Mouse (Mus musculus): ENCODE data around the gene Apol7c. TPM values are rescaled to one million over a fixed set of nuclear protein-coding genes. Genes with fewer than 3 reads are reported as not detected.
"Not testable (repeated sequence)": the region's sequence is repeated elsewhere in the genome, so short reads cannot be mapped to it uniquely, and the experiment has no call there.

Gene Apol7c
- not detected in 2 replicates for total RNA-seq (2014; fragmentation: Nextera tagmentation)
- not detected in 2 replicates for total RNA-seq (2017)

DNA sequence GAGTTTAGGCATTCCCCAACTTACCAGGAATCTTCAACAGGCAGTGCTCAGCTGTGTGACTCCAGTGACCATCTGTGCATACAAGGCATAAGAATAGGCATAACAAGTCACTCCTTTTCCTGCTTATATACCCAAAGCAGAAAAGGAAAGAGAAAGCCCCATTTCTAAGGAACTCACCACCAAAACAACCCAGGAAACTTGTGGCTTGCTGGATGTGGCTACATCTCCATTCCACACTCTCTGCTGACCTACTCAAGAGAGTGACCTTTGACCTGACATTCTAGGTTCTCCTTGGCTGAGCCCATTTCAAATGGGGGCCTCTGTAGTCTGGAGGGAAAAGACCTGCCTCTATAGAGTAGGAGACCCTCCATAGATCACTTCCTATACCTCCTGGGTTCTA lies at the start of gene Apol7c:
Gene Apol7c (minus strand): TSS at position 101 of the 400 bp plus-strand sequence.
- no peak for ATAC-seq (replicated peaks; ENCODE audit: low FRiP score, low TSS enrichment, poor library complexity, severe bottlenecking)

DNA sequence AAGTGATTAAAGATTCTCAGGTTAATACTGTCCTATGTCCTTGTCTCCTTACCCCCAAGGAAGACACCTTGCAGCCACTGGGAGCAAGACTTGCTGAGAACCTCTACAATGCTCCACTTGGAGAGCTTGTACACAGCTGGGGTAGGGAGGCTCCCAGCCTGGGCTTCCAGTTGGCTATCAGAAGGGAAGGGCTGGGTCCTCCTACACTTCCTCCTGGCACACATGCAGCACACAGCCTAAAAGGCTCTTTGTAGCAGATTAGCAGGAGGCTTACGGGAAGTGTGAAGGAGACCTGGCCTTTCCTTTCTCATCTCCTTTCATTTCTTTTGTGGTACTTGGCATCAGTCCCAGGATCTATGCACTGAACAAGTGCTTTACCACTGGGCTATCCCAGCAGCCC lies 48.6 kb upstream of the Apol7c start:
- no peak for ATAC-seq (replicated peaks; ENCODE audit: low FRiP score, low TSS enrichment, poor library complexity, severe bottlenecking)

DNA sequence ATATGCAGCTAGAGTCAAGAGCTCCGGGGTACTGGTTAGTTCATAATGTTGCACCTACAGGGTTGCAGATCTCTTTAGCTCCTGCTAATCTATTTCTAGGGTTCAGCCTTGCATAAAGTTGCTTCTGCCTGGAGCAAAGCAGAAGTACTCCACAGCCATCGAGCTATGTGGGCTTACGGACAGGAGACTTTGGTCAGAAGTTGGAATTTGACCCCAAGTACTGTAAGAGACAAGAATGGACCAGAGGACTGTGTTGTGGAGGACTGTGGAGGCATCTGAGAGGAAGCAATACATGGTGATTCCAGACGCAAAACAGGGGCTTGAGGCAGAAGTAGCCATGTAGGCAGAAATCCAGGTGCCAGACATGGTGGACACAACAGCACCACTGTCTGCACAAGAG lies 46.2 kb upstream of the Apol7c start:
- no peak for ATAC-seq (replicated peaks; ENCODE audit: low FRiP score, low TSS enrichment, poor library complexity, severe bottlenecking)

DNA sequence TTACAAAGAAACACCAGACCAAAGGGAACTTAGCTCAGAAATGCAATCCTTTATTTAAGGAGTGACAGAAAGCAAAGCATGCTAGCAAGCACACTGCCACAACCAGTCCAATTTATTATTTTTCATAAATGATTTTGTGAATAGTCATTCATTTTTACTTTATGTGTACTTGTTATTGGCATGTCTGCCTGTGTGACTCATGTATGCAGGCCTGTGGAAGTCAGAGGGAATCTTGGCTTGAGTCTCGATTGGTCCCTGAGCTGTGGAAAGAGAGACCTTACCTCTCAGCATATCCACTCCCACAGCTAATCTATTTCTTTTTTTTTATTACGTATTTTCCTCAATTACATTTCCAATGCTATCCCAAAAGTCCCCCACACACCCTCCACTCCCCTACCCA lies 45.7 kb upstream of the Apol7c start:
- ATAC-seq (replicated peaks; ENCODE audit: low FRiP score, low TSS enrichment, poor library complexity, severe bottlenecking), result no peak

DNA sequence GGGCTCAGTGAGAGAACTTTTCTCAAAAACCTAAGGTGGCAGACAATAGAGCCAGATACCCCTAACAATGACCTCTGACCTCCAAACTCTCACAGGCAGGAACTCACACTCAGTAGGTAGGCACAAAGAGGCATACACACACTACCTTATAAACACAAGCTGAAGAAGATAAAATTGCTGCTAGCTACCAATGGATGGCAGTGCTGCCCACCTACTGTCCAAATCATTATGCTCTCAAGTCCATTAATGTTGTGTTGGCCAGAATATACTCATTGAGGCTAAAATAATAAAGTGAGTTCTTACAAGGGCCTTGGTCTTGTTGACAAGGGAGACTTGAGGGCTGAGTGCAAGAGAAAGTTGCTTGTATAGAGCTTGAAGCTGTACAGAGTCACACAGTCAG lies 30.1 kb upstream of the Apol7c start:
- no peak for ATAC-seq (replicated peaks; ENCODE audit: low FRiP score, low TSS enrichment, poor library complexity, severe bottlenecking)

DNA sequence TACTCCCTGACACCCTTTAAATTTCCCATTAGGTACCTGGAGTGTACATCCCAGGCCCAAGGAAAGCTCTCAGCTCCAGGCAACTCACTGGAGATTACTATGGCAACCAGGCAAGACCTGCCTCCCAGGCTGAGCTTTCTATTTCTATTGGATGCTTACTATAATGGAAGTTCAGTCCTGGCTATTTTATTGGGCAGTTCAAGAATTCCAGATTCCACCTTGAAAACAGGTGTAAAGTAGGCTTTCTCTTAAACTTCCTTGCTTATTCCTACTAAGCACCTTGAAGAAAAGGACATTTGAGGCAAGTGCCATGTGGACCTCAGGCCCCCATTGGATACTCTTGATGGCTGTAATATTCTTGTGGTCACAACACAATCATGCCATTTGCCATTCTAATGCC lies 28.7 kb upstream of the Apol7c start, which contains the start of gene 1700025B11Rik:
Gene 1700025B11Rik (minus strand): TSS at position 101 of the 400 bp plus-strand sequence.
- ATAC-seq (replicated peaks; ENCODE audit: low FRiP score, low TSS enrichment, poor library complexity, severe bottlenecking), result no peak

DNA sequence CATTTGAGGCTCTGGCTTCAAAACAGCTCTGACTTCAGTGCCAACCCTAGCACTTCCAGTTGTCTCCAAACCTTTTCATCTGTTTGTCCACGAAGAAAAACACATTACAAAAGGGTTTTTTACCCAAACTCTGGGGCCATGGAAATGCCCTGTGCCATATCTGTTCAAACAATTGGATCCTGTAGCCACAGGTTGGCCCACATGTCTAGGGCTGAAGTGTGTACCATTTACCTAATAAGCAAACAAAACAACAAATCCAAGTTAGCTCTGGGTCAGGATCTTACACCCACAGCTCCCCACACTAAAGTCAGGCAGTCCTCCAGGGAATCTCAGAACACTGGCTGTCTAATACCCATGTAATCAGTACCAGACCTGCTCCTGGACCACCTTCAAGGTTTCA lies 6.1 kb upstream of the Apol7c start:
- not testable (repeated sequence) for ATAC-seq (replicated peaks; ENCODE audit: low FRiP score, low TSS enrichment, poor library complexity, severe bottlenecking)

DNA sequence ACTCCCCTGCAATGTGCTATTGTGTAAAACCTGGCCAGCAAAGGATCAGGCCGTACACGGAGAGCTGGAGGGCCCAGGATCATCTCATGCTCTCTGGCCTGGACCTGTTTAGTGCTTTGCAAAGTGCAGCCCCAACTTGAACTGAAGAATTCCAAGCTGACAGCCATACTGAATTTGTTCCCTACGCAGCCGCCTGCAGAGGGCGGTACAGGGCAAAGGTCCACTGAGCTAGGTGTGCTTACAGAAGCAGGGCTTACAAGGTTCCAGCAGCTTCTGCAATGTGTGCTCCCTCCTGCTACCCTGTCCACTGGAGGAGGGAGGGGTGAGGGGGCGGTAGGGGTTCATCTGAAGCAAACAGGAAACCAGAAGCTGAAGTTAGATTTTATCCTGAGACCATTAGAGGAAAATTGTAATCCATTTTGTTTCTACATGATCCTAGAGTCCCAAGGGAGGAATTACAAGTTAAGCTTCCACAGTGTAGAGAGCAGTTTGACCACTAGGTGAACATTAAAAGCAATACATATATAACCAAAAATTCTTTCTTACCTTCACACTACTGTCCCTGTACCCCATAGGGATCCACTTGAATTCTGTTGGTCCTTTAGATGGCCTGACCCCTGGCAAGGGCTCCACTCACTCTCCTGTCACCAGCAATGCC lies 9.8 kb downstream of the Apol7c start:
- 0 out of 2 replicates have a peak, but pooled peaks have one; percentile 46 for ATAC-seq (replicated peaks; ENCODE audit: low FRiP score, low TSS enrichment, poor library complexity, severe bottlenecking)

DNA sequence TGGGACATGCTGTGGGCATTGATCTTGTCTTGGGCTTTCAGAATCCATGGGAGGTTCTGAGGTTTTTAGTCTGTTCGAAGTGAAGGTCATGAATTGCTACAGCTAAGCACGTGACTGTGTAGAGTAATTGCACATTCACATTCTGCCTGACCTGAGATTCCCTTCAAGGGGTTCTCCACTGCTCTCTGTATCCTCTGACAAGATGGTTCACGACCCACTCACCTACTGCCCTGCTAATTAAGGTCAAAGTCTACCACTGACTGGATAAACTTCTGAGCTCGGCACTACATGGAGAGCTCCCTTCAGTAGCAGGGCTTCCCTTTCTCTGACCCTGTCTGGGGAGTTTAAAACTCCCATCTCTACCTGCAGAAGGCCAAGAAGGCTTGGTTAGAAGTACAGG lies 12.5 kb downstream of the Apol7c start:
- ATAC-seq (replicated peaks; ENCODE audit: low FRiP score, low TSS enrichment, poor library complexity, severe bottlenecking), result not testable (repeated sequence)

DNA sequence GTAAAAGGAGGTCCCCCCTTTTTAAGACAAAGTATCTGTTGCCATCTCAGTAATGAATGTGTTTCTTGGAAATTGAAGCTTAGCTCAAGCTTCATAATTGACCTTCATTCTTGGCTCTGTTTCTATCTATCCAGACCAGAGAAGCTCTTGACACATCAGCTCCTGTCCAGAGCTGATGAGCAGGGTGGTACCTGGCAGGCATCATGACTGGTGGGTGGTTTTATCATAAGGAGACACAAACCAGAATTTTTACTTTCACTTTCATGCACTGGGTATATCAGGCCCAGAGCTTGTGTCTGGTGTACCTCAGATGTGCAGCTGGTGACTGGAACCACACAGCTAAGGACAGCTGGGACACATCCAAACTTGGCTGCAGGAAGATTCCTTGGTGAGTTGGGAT lies 25.1 kb downstream of the Apol7c start, which contains the start of gene Apol11a:
Gene Apol11a (plus strand): TSS at position 306 of the 400 bp plus-strand sequence.
- peak; percentile 52; the same call in 1 of the 2 replicates for ATAC-seq (replicated peaks; ENCODE audit: low FRiP score, low TSS enrichment, poor library complexity, severe bottlenecking)

DNA sequence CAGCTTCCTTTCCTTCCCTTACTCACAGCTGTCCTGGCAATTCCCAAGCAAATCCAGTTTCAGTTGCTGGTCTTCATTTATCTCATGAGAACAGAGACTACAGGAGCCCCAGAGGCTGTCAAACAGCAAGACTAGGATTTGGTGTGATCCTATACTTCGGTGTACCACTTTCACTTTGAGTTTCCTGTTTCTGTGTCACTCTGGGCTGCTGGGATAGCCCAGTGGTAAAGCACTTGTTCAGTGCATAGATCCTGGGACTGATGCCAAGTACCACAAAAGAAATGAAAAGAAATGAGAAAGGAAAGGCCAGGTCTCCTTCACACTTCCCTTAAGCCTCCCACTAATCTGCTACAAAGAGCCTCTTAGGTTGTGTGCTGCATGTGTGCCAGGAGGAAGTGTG lies 38.4 kb downstream of the Apol7c start:
- ATAC-seq (replicated peaks; ENCODE audit: low FRiP score, low TSS enrichment, poor library complexity, severe bottlenecking), result not testable (repeated sequence)

DNA sequence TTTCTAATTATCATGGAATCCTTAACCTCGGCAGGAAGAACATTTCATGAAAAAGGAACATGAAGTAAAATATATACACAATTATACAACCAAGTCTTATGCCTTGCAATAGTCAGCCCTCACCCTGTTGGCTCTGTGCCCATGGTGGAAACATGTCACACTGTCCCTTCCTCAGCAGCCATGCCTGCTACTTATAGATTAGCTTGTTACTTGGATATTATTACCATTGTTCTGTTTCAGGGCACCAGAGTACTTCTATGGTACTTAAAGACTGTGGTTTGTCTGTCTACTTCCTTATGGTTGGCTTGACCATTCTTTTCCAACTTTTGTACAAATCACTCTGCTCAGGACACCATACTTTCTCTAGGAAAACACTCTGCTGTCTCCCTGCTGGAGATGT lies 39.9 kb downstream of the Apol7c start:
- not testable (repeated sequence) for ATAC-seq (replicated peaks; ENCODE audit: low FRiP score, low TSS enrichment, poor library complexity, severe bottlenecking)

DNA sequence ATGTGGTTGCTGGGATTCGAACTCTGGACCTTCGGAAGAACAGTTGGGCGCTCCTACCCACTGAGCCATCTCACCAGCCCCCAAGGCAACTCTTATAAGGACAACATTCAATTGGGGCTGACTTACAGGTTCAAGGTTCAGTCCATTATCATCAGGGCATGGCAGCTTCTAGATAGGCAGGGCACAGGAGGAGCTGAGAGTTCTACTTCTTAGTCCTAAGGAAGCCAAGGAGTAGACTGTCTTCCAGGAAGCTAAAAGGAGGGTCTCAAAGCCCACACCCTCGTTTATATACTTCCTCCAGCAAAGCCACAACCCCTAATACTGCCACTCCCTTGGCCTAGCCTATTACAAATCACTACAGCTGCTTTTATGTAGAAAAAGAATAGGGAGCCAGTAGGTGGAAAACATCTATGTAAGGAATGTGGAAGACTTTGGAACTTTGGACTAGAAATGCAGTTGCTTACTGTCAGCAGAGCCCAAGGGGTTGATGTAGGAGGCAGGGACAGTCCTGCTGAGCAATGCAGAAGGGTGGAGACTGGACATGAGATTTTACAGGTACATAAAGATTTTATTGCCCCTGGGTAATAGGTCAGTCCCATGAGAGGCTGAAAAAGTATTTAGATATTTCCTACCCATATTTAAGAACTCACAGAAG lies 50.8 kb downstream of the Apol7c start:
- ATAC-seq (replicated peaks; ENCODE audit: low FRiP score, low TSS enrichment, poor library complexity, severe bottlenecking), result no peak

DNA sequence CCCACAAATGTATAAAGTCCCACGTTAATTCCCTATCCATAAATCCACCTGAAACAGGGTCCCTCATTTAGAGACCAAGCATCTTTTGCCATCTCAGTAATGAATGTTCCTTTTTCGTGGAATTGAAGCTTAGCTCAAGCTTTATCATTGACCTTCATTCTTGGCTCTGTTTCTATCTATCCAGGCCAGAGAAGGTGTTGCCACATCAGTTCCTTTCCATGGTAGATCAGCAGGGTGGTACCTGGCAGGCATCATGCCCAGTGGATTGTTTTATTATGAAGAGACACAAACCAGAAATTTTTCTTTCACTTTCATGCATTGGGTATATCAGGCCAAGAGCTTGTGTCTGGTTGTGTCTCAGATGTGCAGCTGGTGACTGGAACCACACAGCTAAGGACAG lies 56.4 kb downstream of the Apol7c start, which contains the start of gene Apol10a:
Gene Apol10a (plus strand): TSS at position 355 of the 400 bp plus-strand sequence.
- not testable (repeated sequence) for ATAC-seq (replicated peaks; ENCODE audit: low FRiP score, low TSS enrichment, poor library complexity, severe bottlenecking)

Other genes starting within 250 kb of the Apol7c start
- gene Rbfox2, start 226.3 kb downstream of the Apol7c start, total RNA-seq (2014; fragmentation: Nextera tagmentation), result 0.37 and 1.8 TPM in 2 replicates
- 0.28 and 1.4 TPM in 2 replicates for gene Rbfox2, start 226.3 kb downstream of the Apol7c start, total RNA-seq (2017)
- not detected in 2 replicates for gene Apol7a, start 134.2 kb downstream of the Apol7c start, total RNA-seq (2014; fragmentation: Nextera tagmentation)
- gene Apol7a, start 134.2 kb downstream of the Apol7c start, total RNA-seq (2017), result not detected in 2 replicates
- gene Apol9a, start 122.2 kb downstream of the Apol7c start, total RNA-seq (2014; fragmentation: Nextera tagmentation), result not detected in 2 replicates
- 0.99 TPM in 1 of 2 replicates, not detected in the other for gene Apol9a, start 122.2 kb downstream of the Apol7c start, total RNA-seq (2017)
- gene Apol7b, start 85.8 kb downstream of the Apol7c start, total RNA-seq (2014; fragmentation: Nextera tagmentation), result 2.3 TPM in 1 of 2 replicates, not detected in the other
- not detected in 2 replicates for gene Apol7b, start 85.8 kb downstream of the Apol7c start, total RNA-seq (2017)
- gene Apol10a, start 56.3 kb downstream of the Apol7c start, total RNA-seq (2014; fragmentation: Nextera tagmentation), result not detected in 2 replicates
- gene Apol10a, start 56.3 kb downstream of the Apol7c start, total RNA-seq (2017), result not detected in 2 replicates
- gene Apol11a, start 25.0 kb downstream of the Apol7c start, total RNA-seq (2014; fragmentation: Nextera tagmentation), result not detected in 2 replicates
- gene Apol11a, start 25.0 kb downstream of the Apol7c start, total RNA-seq (2017), result not detected in 2 replicates
- not detected in 2 replicates for gene 1700025B11Rik, start 28.6 kb upstream of the Apol7c start, total RNA-seq (2014; fragmentation: Nextera tagmentation)
- gene 1700025B11Rik, start 28.6 kb upstream of the Apol7c start, total RNA-seq (2017), result not detected in 2 replicates
- not detected in 2 replicates for gene Apol10b, start 62.8 kb upstream of the Apol7c start, total RNA-seq (2014; fragmentation: Nextera tagmentation)
- not detected in 2 replicates for gene Apol10b, start 62.8 kb upstream of the Apol7c start, total RNA-seq (2017)
- gene Gm36245, start 65.9 kb upstream of the Apol7c start, total RNA-seq (2014; fragmentation: Nextera tagmentation), result not detected in 2 replicates
- gene Gm36245, start 65.9 kb upstream of the Apol7c start, total RNA-seq (2017), result not detected in 2 replicates
- not detected in 2 replicates for gene Apol11b, start 110.0 kb upstream of the Apol7c start, total RNA-seq (2014; fragmentation: Nextera tagmentation)
- gene Apol11b, start 110.0 kb upstream of the Apol7c start, total RNA-seq (2017), result 0.52 TPM in 1 of 2 replicates, not detected in the other
- 1.2 TPM in 1 of 2 replicates, not detected in the other for gene Apol7e, start 165.5 kb upstream of the Apol7c start, total RNA-seq (2014; fragmentation: Nextera tagmentation)
- 1.5 and 2.0 TPM in 2 replicates for gene Apol7e, start 165.5 kb upstream of the Apol7c start, total RNA-seq (2017)
- not detected in 2 replicates for gene Apol9b, start 195.7 kb upstream of the Apol7c start, total RNA-seq (2014; fragmentation: Nextera tagmentation)
- 0.38 TPM in 1 of 2 replicates, not detected in the other for gene Apol9b, start 195.7 kb upstream of the Apol7c start, total RNA-seq (2017)
- 3.8 and 5.5 TPM in 2 replicates for gene Apol8, start 223.7 kb upstream of the Apol7c start, total RNA-seq (2014; fragmentation: Nextera tagmentation)
- 1.4 and 1.6 TPM in 2 replicates for gene Apol8, start 223.7 kb upstream of the Apol7c start, total RNA-seq (2017)